7 mouse cellular contexts compared by ENCODE assay signal in the genomic region with DNA sequence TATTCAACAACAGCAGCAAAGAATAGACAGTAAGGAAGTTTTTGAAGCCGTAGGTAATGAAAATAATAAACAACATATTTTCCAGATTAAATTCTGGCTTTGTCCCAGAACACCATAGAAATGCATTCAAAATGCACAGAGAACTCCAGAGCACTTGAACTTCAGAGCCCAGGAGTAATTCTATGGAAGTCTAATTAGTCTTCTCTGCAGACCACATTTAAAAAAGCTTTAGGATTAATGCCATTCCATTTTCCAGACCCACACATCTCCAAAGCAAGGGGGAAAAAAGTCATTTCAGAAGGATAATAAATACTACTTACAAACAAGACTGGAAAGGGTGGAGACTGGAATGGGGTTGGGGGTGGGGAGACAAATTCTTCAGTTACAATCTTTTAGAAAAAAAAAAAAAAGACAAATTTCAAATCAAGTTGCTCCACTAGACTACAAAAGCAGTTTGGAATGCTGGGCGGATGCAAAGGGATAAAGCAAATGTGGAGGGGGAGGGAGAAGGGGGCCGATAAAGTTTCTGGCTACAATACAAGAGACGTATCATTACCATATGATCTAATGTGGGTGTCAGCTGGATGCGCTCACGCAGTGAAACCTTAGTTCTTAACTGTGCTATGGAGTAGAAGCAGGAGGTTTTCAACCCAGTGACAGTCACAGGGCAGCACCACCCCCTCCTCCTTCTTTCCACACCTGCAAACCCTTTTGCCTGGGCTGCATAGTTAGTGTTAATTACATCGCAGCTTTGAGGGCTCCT. TPM values are rescaled to one million over a fixed set of nuclear protein-coding genes. Genes with fewer than 3 reads are reported as not detected.
A peak's percentile ranks its signal among the peaks of the same experiment; 100 is the strongest.
DNase-seq lines count a peak whose midpoint lies in the region; ATAC-seq lines count a peak whose summit lies in the region.

Dcn (plus strand) TSS at position 606 of the 763 bp plus-strand sequence.

- 0 out of 2 replicates have a peak within 1 kb of the TSS, but pooled peaks have one; percentile 4 for H3K4me2 ChIP-seq in intestine, embryonic 16.5 days (ENCODE audit: low read depth, low read length)
- peak within 1 kb of the TSS; percentile 33 for H3K4me2 ChIP-seq in limb, embryonic 15.5 days
- H3K4me2 ChIP-seq in neural tube, embryonic 14.5 days (ENCODE audit: low read depth, low read length): peak within 1 kb of the TSS; percentile 17; the same call in 1 of the 2 replicates

- 15% methylated on average over 7 of the region's 7 CpGs for WGBS in intestine, embryonic 16.5 days
- 2% methylated on average over 7 of the region's 7 CpGs for WGBS in limb, embryonic 15.5 days
- 12% methylated on average over 7 of the region's 7 CpGs for WGBS in neural tube, embryonic 14.5 days

- ATAC-seq in intestine, embryonic 16.5 days: peak; percentile 83
- peak; percentile 85 for ATAC-seq in limb, embryonic 15.5 days (ENCODE audit: insufficient number of reproducible peaks, low FRiP score, low TSS enrichment, low read depth)
- ATAC-seq in neural tube, embryonic 14.5 days (ENCODE audit: low read depth): no peak

- peak within 1 kb of the TSS; percentile 28 for H3K4me3 ChIP-seq in intestine, embryonic 16.5 days (ENCODE audit: low read length)
- peak within 1 kb of the TSS; percentile 35 for H3K4me3 ChIP-seq in limb, embryonic 15.5 days
- H3K4me3 ChIP-seq in neural tube, embryonic 14.5 days (ENCODE audit: low read depth, low read length): no peak within 1 kb of the TSS; the same call in 1 of the 2 replicates

- H3K4me1 ChIP-seq in intestine, embryonic 16.5 days (ENCODE audit: control insufficient read depth, insufficient read depth, low read length): no peaks in the 10 kb centered on the region
- H3K4me1 ChIP-seq in limb, embryonic 15.5 days: peaks cover 10% of the 10 kb centered on the region
- H3K4me1 ChIP-seq in neural tube, embryonic 14.5 days (ENCODE audit: control insufficient read depth, insufficient read depth, low read length): no peaks in the 10 kb centered on the region

- peak within 1 kb of the TSS; percentile 64 for H3K27ac ChIP-seq in intestine, embryonic 16.5 days (ENCODE audit: low read length)
- H3K27ac ChIP-seq in limb, embryonic 15.5 days: peak within 1 kb of the TSS; percentile 90
- H3K27ac ChIP-seq in neural tube, embryonic 14.5 days (ENCODE audit: low read depth, low read length): no peak within 1 kb of the TSS

- no peaks in the 10 kb centered on the region for H3K27me3 ChIP-seq in intestine, embryonic 16.5 days (replicated peaks; ENCODE audit: control insufficient read depth, insufficient read depth, low read length)
- no peaks in the 10 kb centered on the region for H3K27me3 ChIP-seq in limb, embryonic 15.5 days
- no peaks in the 10 kb centered on the region for H3K27me3 ChIP-seq in neural tube, embryonic 14.5 days (ENCODE audit: control insufficient read depth, insufficient read depth, low read length)

- no peaks in the 10 kb centered on the region for H3K36me3 ChIP-seq in intestine, embryonic 16.5 days (ENCODE audit: control insufficient read depth, insufficient read depth, low read length)
- no peaks in the 10 kb centered on the region for H3K36me3 ChIP-seq in limb, embryonic 15.5 days
- no peaks in the 10 kb centered on the region for H3K36me3 ChIP-seq in neural tube, embryonic 14.5 days (ENCODE audit: control insufficient read depth, insufficient read depth, low read length)

- no peaks in the 10 kb centered on the region for H3K9me3 ChIP-seq in intestine, embryonic 16.5 days (ENCODE audit: control insufficient read depth, low read length)
- no peaks in the 10 kb centered on the region for H3K9me3 ChIP-seq in limb, embryonic 15.5 days
- H3K9me3 ChIP-seq in neural tube, embryonic 14.5 days (ENCODE audit: control insufficient read depth, low read length): no peaks in the 10 kb centered on the region

- peak within 1 kb of the TSS; percentile 41 for H3K9ac ChIP-seq in intestine, embryonic 16.5 days (ENCODE audit: low read depth, low read length)
- no peak within 1 kb of the TSS for H3K9ac ChIP-seq in limb, embryonic 15.5 days
- no peak within 1 kb of the TSS for H3K9ac ChIP-seq in neural tube, embryonic 14.5 days (replicated peaks; ENCODE audit: low read depth, low read length)

- no peak for DNase-seq in adrenal gland, adult 8-10 months
- peak; percentile 58 for DNase-seq in embryo, embryonic 10.5 days (ENCODE audit: low spot score)
- DNase-seq in heart, adult 11 months: peak; percentile 97
- no peak for DNase-seq in c-Kit-positive CD71-positive TER-119-positive erythroid progenitor cells, embryonic 14.5 days (ENCODE audit: low spot score)

RNA-seq across cellular contexts. Expression of gene Dcn, which starts in this region (rescaled TPM):
- total RNA-seq in adrenal gland, adult 8-10 months (2022): 100 to 1,000 TPM; 161 to 333 (median 210) TPM
- 420 and 424 TPM in 2 replicates for polyA plus RNA-seq in intestine, embryonic 16.5 days (2015; fragmentation: Nextera tagmentation; extraction: Ambion mirVana)
- polyA plus RNA-seq in limb, embryonic 15.5 days (2015; fragmentation: Nextera tagmentation; extraction: Ambion mirVana): 1,005 and 1,033 TPM in 2 replicates
- polyA plus RNA-seq in neural tube, embryonic 14.5 days (2014; fragmentation: Nextera tagmentation; extraction: Ambion mirVana): 28.5 and 152 TPM in 2 replicates

Comparison
In these comparisons a context has a peak if more than half of its experiments do, and no peak if none do; other contexts are left out.
1. DNase-seq: peak in embryo, embryonic 10.5 days (single experiment) and heart, adult 11 months (single experiment); none in adrenal gland, adult 8-10 months (single experiment) and c-Kit-positive CD71-positive TER-119-positive erythroid progenitor cells, embryonic 14.5 days (single experiment).
2. Peak in every context shown above with its lines, with median percentiles within 50 percentile points of each other: H3K4me2 ChIP-seq.